Mouse (Mus musculus) E14TG2a.4 (cell line): Measurements from ENCODE around the gene Pitpnm1.

Source experiments
- CTCF ChIP-seq: conservative IDR thresholded peaks from 2 replicates; pipeline ENCODE4 v1.5.1; 2014; ENCODE audit warnings: low read length
- NANOG ChIP-seq: IDR thresholded peaks from 2 replicates; pipeline ENCODE4 v1.6.1; 2014; ENCODE audit warnings: borderline replicate concordance, low read length, mixed read lengths

DNA sequence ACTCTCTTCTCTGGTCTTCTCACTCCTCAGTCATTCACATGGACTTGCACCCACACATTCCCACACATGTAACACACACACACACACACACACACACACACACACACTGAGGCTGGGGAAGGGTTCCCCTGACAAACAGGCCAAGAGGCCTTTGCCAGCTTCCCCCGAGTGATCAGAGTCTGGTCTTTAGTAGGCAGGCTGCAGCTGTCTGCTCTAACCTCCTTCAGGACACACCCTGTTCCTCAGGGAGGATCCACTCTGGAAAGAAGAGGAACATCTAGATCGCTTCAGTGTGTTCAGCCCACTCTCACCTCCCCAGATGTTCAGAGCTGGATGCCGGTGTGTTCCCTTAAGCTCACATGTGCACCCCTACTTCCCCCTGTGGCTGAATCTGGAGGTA, 5.5 kb upstream of the Pitpnm1 start:
- TF ChIP-seq NANOG (no peak), CTCF (no peak)
